Mouse (Mus musculus): ENCODE results near the gene Atp1b1. TPM values are rescaled to one million over a fixed set of nuclear protein-coding genes. Genes with fewer than 3 reads are reported as not detected.

Atp1b1 gene
- polyA plus RNA-seq, 1 experiment from 2014 or later, result 98.2 TPM

DNA sequence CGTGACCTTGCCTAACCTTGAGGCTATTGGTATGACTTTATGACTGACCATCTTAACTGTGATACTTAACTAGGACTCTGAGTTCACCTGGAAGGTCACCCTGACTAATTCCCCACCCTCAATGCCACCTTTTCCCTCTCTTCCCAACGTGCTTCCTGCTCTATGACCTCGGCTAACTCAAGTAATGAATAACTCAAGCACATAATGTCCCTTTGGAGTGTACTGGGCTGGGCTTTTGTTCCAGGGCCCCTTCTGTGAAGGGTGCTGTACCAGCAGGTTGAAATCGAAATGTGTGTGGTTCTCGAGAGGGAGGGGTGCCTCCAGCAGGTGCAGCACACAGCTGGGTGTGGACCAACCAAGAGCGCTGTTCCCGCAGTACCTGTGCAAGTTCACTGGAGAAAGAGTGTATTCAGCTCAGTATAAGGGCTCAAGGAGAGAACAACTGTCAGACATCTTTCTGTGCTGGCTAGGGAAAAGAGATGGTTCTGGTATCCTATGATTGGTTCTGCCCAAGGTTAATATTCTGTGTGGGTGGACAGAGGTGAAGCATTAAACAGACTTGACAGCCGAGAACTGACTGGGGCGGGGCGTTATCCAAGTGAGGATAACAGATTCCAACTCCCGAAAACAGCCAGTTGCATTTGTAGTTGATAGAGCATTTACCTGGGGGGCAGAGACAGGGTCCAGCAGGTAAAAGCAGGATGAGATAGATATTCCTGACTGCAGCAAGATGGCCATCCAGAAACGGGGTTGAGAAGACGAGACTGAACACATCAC lies 3.0 kb upstream of the Atp1b1 start:
- Histone ChIP-seq H3K27me3 (peaks cover 37% of the 10 kb centered on the region), H3K4me1 (peaks cover 21% of the 10 kb centered on the region), H3K9me3 (no peaks in the 10 kb centered on the region), H3K27ac (0 out of 2 replicates have a peak overlapping the region, but pooled peaks have one; percentile 15), H3K9ac (no peak overlapping the region), H3K36me3 (no peaks in the 10 kb centered on the region), H3K4me2 (peak overlapping the region; percentile 4), H3K4me3 (no peak overlapping the region)
- no peak for ATAC-seq (ENCODE audit: borderline replicate concordance, extremely low read depth, low FRiP score, low TSS enrichment)
- WGBS, result 57% methylated on average over 13 of the region's 13 CpGs

DNA sequence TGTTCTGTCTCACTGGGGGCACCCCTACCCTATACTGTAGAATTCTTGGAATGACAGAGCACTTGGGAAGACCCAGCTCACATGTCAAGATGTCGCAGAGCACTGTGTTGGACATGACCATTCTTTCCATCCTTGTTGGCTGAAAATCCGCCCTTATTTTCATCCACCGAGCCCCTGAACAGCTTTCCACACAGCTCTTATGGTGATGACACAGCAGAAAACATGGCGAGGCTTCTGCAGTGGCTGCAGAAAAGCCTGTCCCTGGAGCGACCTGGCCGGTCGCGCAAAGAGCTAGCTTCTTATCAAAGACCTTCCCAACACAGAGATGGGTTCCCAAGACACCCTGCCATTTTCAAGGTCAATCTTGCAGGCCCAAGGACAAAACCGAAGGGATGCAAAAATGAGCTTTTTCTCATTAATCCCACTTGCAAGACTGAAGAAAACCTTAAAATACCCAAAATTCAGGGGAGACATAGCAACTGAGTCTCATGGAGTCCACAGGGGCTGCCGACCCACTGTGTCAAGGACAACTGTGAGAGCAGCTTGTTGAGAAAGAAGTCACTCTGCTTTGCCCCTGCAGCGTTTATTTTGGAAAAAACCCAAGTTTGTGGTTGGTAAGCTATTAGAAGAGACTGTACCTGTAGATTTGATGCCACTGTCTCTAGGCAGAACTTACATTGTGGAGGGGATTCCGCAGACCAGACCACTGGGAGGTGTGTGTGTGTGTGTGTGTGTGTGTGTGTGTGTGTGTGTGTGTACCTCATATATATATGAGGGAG lies 1.2 kb upstream of the Atp1b1 start:
- peak overlapping the region; percentile 95; the same call in 1 of the 2 replicates for H3K27ac ChIP-seq
- peak overlapping the region; percentile 93 for H3K4me2 ChIP-seq
- ATAC-seq (ENCODE audit: borderline replicate concordance, extremely low read depth, low FRiP score, low TSS enrichment), result no peak
- no peaks in the 10 kb centered on the region for H3K9me3 ChIP-seq
- peaks cover 21% of the 10 kb centered on the region for H3K4me1 ChIP-seq
- peaks cover 51% of the 10 kb centered on the region for H3K27me3 ChIP-seq
- H3K4me3 ChIP-seq, result peak overlapping the region; percentile 72
- 47% methylated on average over 12 of the region's 12 CpGs for WGBS
- H3K9ac ChIP-seq, result no peak overlapping the region; the same call in 1 of the 2 replicates
- H3K36me3 ChIP-seq, result no peaks in the 10 kb centered on the region

DNA sequence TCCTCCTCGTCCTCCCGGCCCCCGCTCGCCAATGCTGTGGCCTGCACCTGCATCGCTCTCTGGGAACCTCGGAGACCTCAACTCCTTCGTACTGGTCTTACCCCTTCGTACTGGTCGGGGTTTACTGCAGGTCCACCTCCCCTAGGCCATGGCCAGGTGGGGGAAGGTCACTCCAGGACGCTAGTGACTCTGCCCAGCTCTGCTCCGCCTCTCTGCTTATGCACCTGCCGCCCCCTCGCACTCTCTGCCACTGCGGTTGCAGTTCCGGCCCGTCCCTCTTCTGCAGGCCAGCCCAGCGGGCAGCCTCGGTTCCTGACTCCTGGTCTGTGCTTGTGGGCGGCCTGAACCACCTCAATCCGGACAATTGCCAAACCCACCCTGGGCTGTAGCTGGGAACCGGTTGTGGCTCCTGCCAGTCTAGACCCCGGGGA lies 481 bp upstream of the Atp1b1 start:
- H3K9me3 ChIP-seq, result no peaks in the 10 kb centered on the region
- 3% methylated on average over 22 of the region's 22 CpGs for WGBS
- peak overlapping the region; percentile 95 for H3K27ac ChIP-seq
- H3K4me1 ChIP-seq, result peaks cover 21% of the 10 kb centered on the region
- H3K36me3 ChIP-seq, result no peaks in the 10 kb centered on the region
- H3K9ac ChIP-seq, result peak overlapping the region; percentile 29; the same call in 1 of the 2 replicates
- H3K27me3 ChIP-seq, result peaks cover 51% of the 10 kb centered on the region
- peak; percentile 49 for ATAC-seq (ENCODE audit: borderline replicate concordance, extremely low read depth, low FRiP score, low TSS enrichment)
- peak overlapping the region; percentile 72 for H3K4me3 ChIP-seq
- H3K4me2 ChIP-seq, result peak overlapping the region; percentile 93

DNA sequence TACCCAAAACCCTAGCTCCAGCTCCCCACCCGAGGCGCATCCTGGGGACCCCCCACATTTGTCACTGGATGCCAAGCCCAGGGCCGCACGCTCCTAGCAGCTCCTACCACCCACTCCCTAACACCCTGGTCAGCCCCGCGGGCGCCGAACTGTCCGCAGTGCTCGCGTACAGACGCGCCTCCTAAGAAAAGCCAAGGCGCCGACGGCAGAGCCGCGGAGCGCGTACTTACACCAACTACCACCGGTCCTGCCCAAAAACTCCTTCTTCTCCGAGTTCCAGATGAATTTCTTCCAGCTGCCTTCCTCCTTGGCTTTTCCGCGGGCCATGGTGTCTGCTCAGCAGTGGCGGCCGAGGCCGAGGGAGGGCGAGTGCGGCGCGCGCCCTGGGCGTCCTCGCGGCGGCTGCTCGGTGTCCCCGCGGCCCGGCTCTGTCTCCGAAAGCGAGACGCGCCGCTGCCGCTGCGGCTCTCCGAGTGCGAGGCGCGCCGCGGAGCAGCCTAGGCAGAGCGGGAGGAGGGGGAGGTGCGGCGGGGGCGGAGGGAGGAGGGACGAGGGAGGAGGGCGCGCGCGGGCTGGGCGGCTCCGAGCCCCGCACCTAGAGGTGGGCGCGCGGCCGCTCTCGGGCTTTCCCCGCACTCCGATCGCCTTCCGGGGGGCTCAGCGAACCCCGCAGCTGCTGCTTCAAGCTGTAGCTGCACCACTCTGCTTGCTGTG lies 467 bp downstream of the Atp1b1 start:
- peak overlapping the region; percentile 72 for H3K4me3 ChIP-seq
- no peaks in the 10 kb centered on the region for H3K9me3 ChIP-seq
- peaks cover 51% of the 10 kb centered on the region for H3K27me3 ChIP-seq
- H3K36me3 ChIP-seq, result no peaks in the 10 kb centered on the region; the same call in 1 of the 2 replicates
- H3K27ac ChIP-seq, result peak overlapping the region; percentile 95
- peak overlapping the region; percentile 93 for H3K4me2 ChIP-seq
- peaks cover 21% of the 10 kb centered on the region for H3K4me1 ChIP-seq
- peak overlapping the region; percentile 82 for H3K9ac ChIP-seq
- ATAC-seq (ENCODE audit: borderline replicate concordance, extremely low read depth, low FRiP score, low TSS enrichment), result peak; percentile 76
- WGBS, result 1% methylated on average over 58 of the region's 76 CpGs

DNA sequence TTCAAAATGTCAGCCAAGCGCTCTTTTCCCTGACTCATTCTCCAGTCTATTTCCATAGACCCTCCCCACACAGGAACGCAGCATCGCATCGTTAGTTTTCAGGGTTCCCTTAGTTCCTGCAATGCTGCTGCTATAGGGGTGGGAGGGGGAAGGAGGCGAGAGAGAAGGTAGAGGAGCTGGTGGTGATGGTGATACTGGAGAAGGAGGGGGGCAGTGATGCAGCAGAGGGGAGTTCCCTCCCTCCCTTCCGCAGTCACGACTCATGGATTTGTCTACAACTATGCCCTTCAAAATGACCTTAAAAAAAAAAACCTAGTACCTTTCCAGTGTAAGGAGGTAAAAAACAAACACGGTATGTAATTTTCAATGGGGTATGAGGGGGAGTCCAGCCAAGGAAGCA lies 1.4 kb downstream of the Atp1b1 start:
- H3K4me3 ChIP-seq, result peak overlapping the region; percentile 72
- H3K9ac ChIP-seq, result peak overlapping the region; percentile 82; the same call in 1 of the 2 replicates
- ATAC-seq (ENCODE audit: borderline replicate concordance, extremely low read depth, low FRiP score, low TSS enrichment), result no peak
- peaks cover 21% of the 10 kb centered on the region for H3K4me1 ChIP-seq
- peak overlapping the region; percentile 93 for H3K4me2 ChIP-seq
- WGBS, result 6% methylated on average over 8 of the region's 8 CpGs
- H3K9me3 ChIP-seq, result no peaks in the 10 kb centered on the region
- H3K36me3 ChIP-seq, result no peaks in the 10 kb centered on the region; the same call in 1 of the 2 replicates
- H3K27me3 ChIP-seq, result peaks cover 51% of the 10 kb centered on the region
- H3K27ac ChIP-seq, result peak overlapping the region; percentile 95; the same call in 1 of the 2 replicates

DNA sequence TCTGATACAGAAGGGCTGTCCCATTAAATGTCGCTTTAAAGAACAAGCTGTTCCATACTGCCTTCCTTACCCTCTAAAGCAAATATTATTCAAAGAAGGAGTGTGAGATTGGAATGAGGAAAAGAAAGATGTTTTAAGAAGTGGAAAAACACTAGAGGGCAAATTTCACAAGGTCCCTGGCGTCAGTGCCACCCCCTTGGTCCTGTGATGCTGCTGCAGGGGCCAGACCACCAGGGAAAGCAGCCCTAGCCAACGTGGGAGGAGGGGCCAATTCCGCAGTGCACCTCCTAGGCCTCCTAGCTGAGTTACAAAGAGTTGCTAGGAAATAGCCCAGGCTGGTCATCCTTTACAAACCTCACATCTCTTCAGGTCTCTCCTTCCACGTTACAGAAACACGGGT lies 2.1 kb downstream of the Atp1b1 start:
- peak overlapping the region; percentile 93 for H3K4me2 ChIP-seq
- peaks cover 51% of the 10 kb centered on the region for H3K27me3 ChIP-seq
- H3K4me3 ChIP-seq, result peak overlapping the region; percentile 72
- H3K27ac ChIP-seq, result peak overlapping the region; percentile 95
- WGBS, result 16% methylated on average over 6 of the region's 6 CpGs
- no peaks in the 10 kb centered on the region; the same call in 1 of the 2 replicates for H3K36me3 ChIP-seq
- ATAC-seq (ENCODE audit: borderline replicate concordance, extremely low read depth, low FRiP score, low TSS enrichment), result 0 out of 2 replicates have a peak, but pooled peaks have one; percentile 19
- H3K4me1 ChIP-seq, result peaks cover 15% of the 10 kb centered on the region
- H3K9me3 ChIP-seq, result no peaks in the 10 kb centered on the region
- H3K9ac ChIP-seq, result no peak overlapping the region

DNA sequence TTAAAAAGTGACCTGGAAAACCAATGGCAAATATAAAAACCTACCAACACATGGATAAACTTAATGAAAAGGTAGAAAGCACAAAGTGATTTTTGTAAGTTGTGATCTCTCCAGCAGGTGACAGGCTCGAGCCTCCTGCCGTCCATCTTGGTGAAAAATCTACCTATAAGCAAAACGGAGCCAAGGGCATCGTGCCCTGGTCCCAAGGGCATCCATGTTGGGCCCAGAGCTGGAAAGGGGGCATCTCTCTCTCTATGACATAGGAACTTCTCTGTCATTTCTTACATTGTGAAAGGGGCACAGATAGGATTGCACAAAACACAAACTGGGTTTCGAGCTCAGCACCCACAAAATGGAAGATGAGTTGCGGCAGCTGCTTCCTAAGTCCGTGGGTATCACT lies 2.5 kb downstream of the Atp1b1 start:
- H3K4me2 ChIP-seq, result peak overlapping the region; percentile 93
- no peaks in the 10 kb centered on the region; the same call in 1 of the 2 replicates for H3K36me3 ChIP-seq
- no peak overlapping the region for H3K9ac ChIP-seq
- peak overlapping the region; percentile 95 for H3K27ac ChIP-seq
- no peak for ATAC-seq (ENCODE audit: borderline replicate concordance, extremely low read depth, low FRiP score, low TSS enrichment)
- no peaks in the 10 kb centered on the region for H3K9me3 ChIP-seq
- peaks cover 11% of the 10 kb centered on the region for H3K4me1 ChIP-seq
- H3K27me3 ChIP-seq, result peaks cover 51% of the 10 kb centered on the region
- peak overlapping the region; percentile 72 for H3K4me3 ChIP-seq
- WGBS, result 51% methylated on average over 7 of the region's 7 CpGs

DNA sequence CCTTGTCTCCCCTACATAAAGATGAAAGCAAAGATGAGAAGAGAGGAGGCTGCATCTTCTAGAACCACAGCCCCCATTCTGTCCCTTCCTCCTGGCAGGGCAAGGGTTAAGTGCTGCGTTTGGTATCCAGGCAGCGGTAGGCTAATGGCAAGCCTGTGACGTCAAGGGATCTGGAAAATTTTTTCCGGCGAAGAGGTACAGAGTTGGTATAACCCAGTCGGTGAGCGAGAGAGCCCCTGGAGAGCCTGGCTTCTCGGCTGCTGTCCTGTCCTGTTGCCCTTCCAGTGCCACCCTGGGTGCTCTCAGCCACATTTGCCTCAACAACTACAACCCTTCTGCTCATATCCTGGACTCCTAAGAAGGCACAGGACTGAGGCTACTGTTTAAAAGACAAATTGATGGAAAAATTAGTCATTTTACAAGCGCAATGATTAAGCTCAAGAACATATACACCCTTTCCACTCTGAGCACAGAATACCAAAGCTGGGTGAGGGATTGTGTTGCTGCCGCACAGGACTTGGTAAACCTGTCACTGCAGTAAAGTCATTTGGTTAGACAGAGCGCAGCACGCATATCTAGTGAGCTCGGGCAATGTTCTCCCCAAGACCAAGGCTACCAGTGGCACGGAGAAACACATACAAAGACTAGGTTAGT lies 3.3 kb downstream of the Atp1b1 start:
- Histone ChIP-seq H3K4me3 (peak overlapping the region; percentile 20), H3K9me3 (no peaks in the 10 kb centered on the region), H3K4me2 (peak overlapping the region; percentile 38), H3K27ac (peak overlapping the region; percentile 13; the same call in 1 of the 2 replicates), H3K27me3 (peaks cover 50% of the 10 kb centered on the region), H3K9ac (no peak overlapping the region), H3K4me1 (peaks cover 6% of the 10 kb centered on the region), H3K36me3 (no peaks in the 10 kb centered on the region; the same call in 1 of the 2 replicates)
- 27% methylated on average over 14 of the region's 14 CpGs for WGBS
- no peak for ATAC-seq (ENCODE audit: borderline replicate concordance, extremely low read depth, low FRiP score, low TSS enrichment)

DNA sequence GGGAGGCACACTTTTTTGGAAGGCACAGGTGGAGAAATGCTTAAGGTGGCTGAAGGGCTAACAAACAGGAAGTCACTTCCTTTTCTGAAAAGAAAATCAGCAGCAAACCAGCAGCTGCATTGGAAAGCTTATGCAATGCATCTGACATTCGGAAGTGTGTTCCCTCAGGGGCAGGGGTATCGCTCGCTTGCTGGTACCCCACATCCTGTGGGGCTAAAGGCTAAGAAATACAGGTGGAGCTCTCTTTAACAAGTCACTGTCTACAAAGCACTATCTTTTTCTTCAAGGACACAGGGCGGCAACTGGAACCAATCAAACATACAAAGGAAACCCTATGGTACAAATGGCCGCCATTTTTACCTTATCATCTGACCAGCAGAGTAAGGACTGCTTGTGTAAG lies 4.4 kb downstream of the Atp1b1 start:
- Histone ChIP-seq H3K4me2 (no peak overlapping the region), H3K36me3 (no peaks in the 10 kb centered on the region; the same call in 1 of the 2 replicates), H3K27ac (no peak overlapping the region), H3K9ac (no peak overlapping the region), H3K27me3 (peaks cover 39% of the 10 kb centered on the region), H3K9me3 (no peaks in the 10 kb centered on the region), H3K4me1 (peaks cover 5% of the 10 kb centered on the region), H3K4me3 (no peak overlapping the region)
- ATAC-seq (ENCODE audit: borderline replicate concordance, extremely low read depth, low FRiP score, low TSS enrichment), result no peak
- 78% methylated on average over 5 of the region's 5 CpGs for WGBS

DNA sequence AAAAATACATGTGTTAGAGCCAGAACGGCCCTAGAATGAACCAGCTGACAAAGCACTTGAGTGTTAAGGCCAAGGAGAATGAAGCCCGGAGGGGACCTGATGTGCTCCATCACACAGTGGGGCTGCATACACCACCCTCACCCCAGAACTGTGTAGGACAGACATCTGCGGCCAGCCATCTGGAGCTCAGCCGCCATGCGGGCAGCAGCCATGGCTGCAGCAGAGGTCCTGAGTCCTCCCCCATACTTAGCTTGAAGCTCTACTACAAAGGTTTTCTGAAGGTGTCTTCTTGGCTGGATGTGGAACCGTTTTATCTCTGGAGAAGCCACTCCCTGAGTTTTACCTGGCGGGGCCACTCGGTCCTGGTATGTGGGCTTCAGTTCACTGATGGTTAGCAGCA lies 5.0 kb downstream of the Atp1b1 start:
- H3K27ac ChIP-seq, result no peak overlapping the region

DNA sequence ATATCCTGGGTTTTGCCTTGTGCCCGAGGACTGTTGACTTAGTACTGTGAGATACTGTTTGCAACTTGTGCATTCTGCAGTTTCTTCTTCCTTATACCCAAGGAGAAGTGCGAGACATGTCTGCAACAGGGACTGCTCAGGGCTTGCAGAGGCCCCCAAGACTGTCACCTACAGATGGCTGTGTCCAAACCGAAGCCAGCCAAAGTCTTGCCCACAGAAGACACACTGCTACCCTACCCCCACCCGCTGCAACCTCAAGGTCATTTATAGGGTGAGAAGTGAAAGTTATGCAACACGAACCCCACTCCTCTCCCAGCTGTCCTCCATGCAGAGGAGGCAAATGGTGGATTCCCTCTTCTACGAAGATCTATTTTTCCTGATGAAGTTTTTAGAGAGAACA lies 5.6 kb downstream of the Atp1b1 start:
- Histone ChIP-seq H3K4me2 (no peak overlapping the region), H3K9ac (no peak overlapping the region), H3K4me3 (no peak overlapping the region), H3K4me1 (no peaks in the 10 kb centered on the region; the same call in 1 of the 2 replicates), H3K9me3 (no peaks in the 10 kb centered on the region), H3K27me3 (peaks cover 27% of the 10 kb centered on the region), H3K36me3 (no peaks in the 10 kb centered on the region; the same call in 1 of the 2 replicates), H3K27ac (no peak overlapping the region)
- ATAC-seq (ENCODE audit: borderline replicate concordance, extremely low read depth, low FRiP score, low TSS enrichment), result no peak
- 73% methylated on average over 6 of the region's 6 CpGs for WGBS

More for the DNA sequence above, 5.0 kb downstream of the Atp1b1 start:
- Histone ChIP-seq H3K27me3 (peaks cover 33% of the 10 kb centered on the region), H3K9ac (no peak overlapping the region), H3K4me2 (no peak overlapping the region), H3K36me3 (no peaks in the 10 kb centered on the region; the same call in 1 of the 2 replicates), H3K9me3 (no peaks in the 10 kb centered on the region), H3K4me1 (no peaks in the 10 kb centered on the region; the same call in 1 of the 2 replicates), H3K4me3 (no peak overlapping the region)
- ATAC-seq (ENCODE audit: borderline replicate concordance, extremely low read depth, low FRiP score, low TSS enrichment), result no peak
- WGBS, result 86% methylated on average over 8 of the region's 8 CpGs
